Mouse (Mus musculus) cortical plate, adult 2 months (tissue): ENCODE data around the gene Cep135.

Experiments used
- CTCF ChIP-seq: fragments of 200-500 bp; IDR thresholded peaks from 2 replicates; pipeline ENCODE4 v1.5.1; 2011; ENCODE audit warnings: mild to moderate bottlenecking, control low read depth, low read length; ENCODE audit not compliant: insufficient read depth; ENCODE audit errors: extremely low read depth
- POLR2A ChIP-seq: fragments of 200-500 bp; IDR thresholded peaks from 2 replicates; pipeline ENCODE4 v1.6.1; 2011; ENCODE audit warnings: mild to moderate bottlenecking, low read length, control low read depth; ENCODE audit not compliant: insufficient read depth; ENCODE audit errors: extremely low read depth

DNA sequence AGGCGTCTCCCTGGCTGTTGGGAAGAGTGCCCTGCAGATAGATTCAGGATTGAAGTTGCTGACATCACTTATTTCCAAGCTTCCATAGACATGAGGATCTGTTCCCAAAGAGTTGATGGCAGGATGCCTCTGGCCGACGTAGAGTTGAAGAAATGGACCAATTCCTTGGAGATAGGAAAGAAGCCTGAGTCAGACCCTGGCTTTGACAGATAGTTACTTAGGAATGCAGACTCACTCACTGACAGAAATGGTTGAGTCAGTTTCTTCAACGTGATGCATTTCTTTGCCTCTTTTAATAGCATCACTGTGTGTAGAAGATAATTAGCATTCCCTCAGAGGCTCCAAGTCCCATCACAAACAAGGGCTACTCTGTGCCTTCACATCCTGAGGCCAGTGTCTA is 53.6 kb downstream of the Cep135 start:
- TF ChIP-seq CTCF: no peak
- TF ChIP-seq POLR2A: no peak
